Mouse (Mus musculus) liver, embryonic 14.5 days (tissue): ENCODE results near the gene Sec14l1. TPM values are rescaled to one million over a fixed set of nuclear protein-coding genes. Genes with fewer than 3 reads are reported as not detected.

ENCODE experiments used
- ATAC-seq: fragments of 200-750 bp; cut with Nextera tagmentation; 2 replicates; pipeline ENCODE4 v1.8.0; 2017; ENCODE audit warnings: moderate number of reproducible peaks, mild to moderate bottlenecking, moderate library complexity; ENCODE audit not compliant: insufficient read depth
- DNase-seq, 3 experiments: peaks; one replicate each; pipeline ENCODE4 v3.0.0-alpha.2; 2012 to 2013; ENCODE audit warnings: low read depth in 3 of 3, low spot score in 3 of 3
- H3K27ac ChIP-seq: fragments of 300-500 bp; sonication (generic); 2 replicates; pipeline ENCODE4 v1.5.1; 2014; ENCODE audit warnings: moderate library complexity, mild to moderate bottlenecking, control low read depth, inconsistent platforms
- H3K27me3 ChIP-seq: fragments of 300-500 bp; sonication (generic); 2 replicates; pipeline ENCODE4 v1.6.1; 2014; ENCODE audit warnings: mild to moderate bottlenecking, low read length, moderate library complexity; ENCODE audit not compliant: control insufficient read depth, insufficient read depth
- H3K36me3 ChIP-seq: fragments of 300-500 bp; sonication (generic); replicated peaks from 2 replicates; pipeline ENCODE4 v1.6.1; 2014; ENCODE audit warnings: low read depth; ENCODE audit not compliant: control insufficient read depth, insufficient read depth
- H3K4me1 ChIP-seq, 2 experiments: fragments of 200-500 bp in 1 of 2; fragments of 300-500 bp in 1 of 2; sonication (generic) in 1 of 2; replicated peaks; 2 replicates each; pipeline ENCODE4 v1.6.1; 2012 to 2014; ENCODE audit warnings: antibody characterized with exemption in 1 of 2, inconsistent platforms in 1 of 2, low read length in 1 of 2; ENCODE audit not compliant: control insufficient read depth in 2 of 2, insufficient read depth in 2 of 2
- H3K4me2 ChIP-seq: fragments of 300-500 bp; sonication (generic); 2 replicates; pipeline ENCODE4 v1.6.1; 2014; ENCODE audit warnings: low read depth, mild to moderate bottlenecking, control low read depth, moderate library complexity
- H3K4me3 ChIP-seq, 2 experiments: fragments of 200-500 bp in 1 of 2; fragments of 300-500 bp in 1 of 2; sonication (generic) in 1 of 2; 2 replicates each; pipeline ENCODE4 v1.5.1; 2012 to 2014; ENCODE audit warnings: low read depth in 2 of 2, low read length in 2 of 2, mild to moderate bottlenecking in 2 of 2, control low read depth in 1 of 2, inconsistent platforms in 1 of 2, moderate library complexity in 1 of 2; ENCODE audit not compliant: insufficient read depth in 1 of 2
- H3K9ac ChIP-seq: fragments of 300-500 bp; sonication (generic); replicated peaks from 2 replicates; pipeline ENCODE4 v1.6.1; 2014; ENCODE audit warnings: mild to moderate bottlenecking, control low read depth, moderate library complexity
- H3K9me3 ChIP-seq: fragments of 300-500 bp; sonication (generic); 2 replicates; pipeline ENCODE4 v1.6.1; 2016; ENCODE audit warnings: low read length, mixed read lengths; ENCODE audit not compliant: control insufficient read depth
- CTCF ChIP-seq: IDR thresholded peaks from 2 replicates; pipeline ENCODE4 v1.5.1; 2016; ENCODE audit warnings: antibody characterized with exemption, low read depth, control low read depth
- EP300 ChIP-seq: IDR thresholded peaks from 2 replicates; pipeline ENCODE4 v1.6.1; 2016; ENCODE audit warnings: antibody characterized with exemption, low read depth
- WGBS: fragments of 180-500 bp; shearing (Covaris S2); extraction: QIAGEN DNeasy Blood & Tissue Kit; methylation state at CpG from one replicate; pipeline ENCODE4 v1.1.7; 2014; ENCODE audit not compliant: insufficient replicate concordance; 5-methylcytosine and 5-hydroxymethylcytosine counted together
- polyA plus RNA-seq, 2 experiments: library from polyadenylated mRNA; depleted of rRNA in 1 of 2; stranded (reverse) in 1 of 2; unstranded in 1 of 2; fragments of >200 nt; fragmentation: Nextera tagmentation in 1 of 2; extraction: Ambion mirVana in 1 of 2; gene quantifications; 2 replicates each; pipeline versions ENCODE4 v1.2.1 to v1.2.3; 2012 to 2014

The Sec14l1 gene
- polyA plus RNA-seq, 2 experiments, result 10.5 to 13.0 TPM

DNA sequence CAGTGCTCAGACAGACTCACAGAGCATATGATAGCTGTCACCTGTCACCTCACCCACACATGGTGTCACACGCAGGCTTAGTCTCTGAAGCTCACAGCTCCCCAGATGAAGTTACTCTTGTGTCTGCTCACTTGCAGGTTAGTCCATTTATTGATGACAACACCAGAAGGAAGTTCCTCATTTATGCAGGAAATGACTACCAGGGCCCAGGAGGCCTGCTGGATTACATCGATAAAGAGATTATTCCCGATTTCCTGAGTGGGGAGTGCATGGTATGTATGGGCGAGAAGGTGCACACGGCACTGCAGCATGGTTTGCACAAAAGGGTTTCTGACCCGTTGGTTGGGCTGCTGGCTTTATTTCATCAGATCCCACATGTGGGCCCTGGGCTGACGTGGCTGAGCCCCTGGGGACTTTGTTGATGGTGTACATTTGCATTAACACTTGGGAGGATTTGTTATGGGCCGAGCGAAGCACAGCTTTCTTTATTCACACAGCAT, 35.5 kb downstream of the Sec14l1 start:
- Histone ChIP-seq H3K27me3 (no peaks in the 10 kb centered on the region), H3K4me1 (no peaks in the 10 kb centered on the region), H3K27ac (no peak overlapping the region), H3K4me3 (no peak overlapping the region), H3K4me2 (no peak overlapping the region), H3K36me3 (peaks cover 31% of the 10 kb centered on the region), H3K9ac (no peak overlapping the region), H3K9me3 (no peaks in the 10 kb centered on the region)
- TF ChIP-seq CTCF, result no peak
- no peak for TF ChIP-seq EP300
- no peak for ATAC-seq
- WGBS, result 49% methylated on average over 9 of the region's 9 CpGs
- no peak for DNase-seq

DNA sequence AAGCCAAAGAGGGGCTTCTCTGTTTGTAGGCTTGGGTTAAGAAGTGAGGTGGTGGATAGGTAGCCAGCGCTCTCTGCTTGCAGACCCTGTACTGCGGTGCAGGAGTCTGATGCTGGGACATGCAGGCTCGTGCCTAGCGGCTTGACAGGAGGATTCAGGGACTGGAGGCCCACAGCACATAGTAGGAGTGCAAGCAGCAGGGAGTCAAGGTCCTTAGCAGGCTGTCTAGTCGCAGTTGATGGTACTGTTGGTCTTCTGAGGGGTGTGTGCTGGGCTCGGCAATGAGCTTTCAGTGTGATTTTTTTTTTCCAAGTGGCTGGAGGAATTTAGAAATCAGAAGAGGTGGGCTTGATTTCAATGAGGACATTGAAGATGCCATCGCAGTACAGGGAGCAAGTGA, 36.5 kb downstream of the Sec14l1 start:
- ATAC-seq (no peak), DNase-seq (no peak)
- Histone ChIP-seq H3K4me3 (no peak overlapping the region), H3K9ac (no peak overlapping the region), H3K4me2 (no peak overlapping the region), H3K27ac (no peak overlapping the region), H3K9me3 (no peaks in the 10 kb centered on the region), H3K27me3 (no peaks in the 10 kb centered on the region), H3K4me1 (no peaks in the 10 kb centered on the region), H3K36me3 (peaks cover 28% of the 10 kb centered on the region)
- TF ChIP-seq EP300, result no peak
- TF ChIP-seq CTCF, result no peak
- WGBS, result 81% methylated on average over 7 of the region's 7 CpGs

DNA sequence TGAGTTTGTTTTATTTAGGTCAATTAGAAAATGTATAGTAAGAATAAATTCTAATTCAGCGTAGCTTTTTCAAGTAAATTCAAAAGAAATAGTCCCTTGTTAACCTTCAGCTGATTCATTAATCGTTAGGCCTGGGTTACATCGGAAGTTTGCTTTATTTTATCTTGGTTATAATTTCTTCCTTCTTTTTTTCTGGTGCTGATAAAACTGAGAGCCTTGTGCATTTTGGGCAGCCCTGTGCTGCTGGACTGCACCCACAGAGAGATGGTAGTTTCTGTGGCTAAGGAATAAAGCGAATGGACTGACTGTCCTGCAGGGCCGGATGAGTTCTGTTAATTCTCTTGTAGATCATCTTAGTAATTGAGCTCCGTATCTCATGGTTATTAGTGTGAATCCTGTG, 37.6 kb downstream of the Sec14l1 start:
- H3K27me3 ChIP-seq, result no peaks in the 10 kb centered on the region
- no peaks in the 10 kb centered on the region for H3K9me3 ChIP-seq
- no peak overlapping the region for H3K4me3 ChIP-seq
- H3K27ac ChIP-seq, result no peak overlapping the region
- TF ChIP-seq CTCF (no peak), EP300 (no peak)
- no peak overlapping the region for H3K9ac ChIP-seq
- H3K4me1 ChIP-seq, result no peaks in the 10 kb centered on the region
- H3K4me2 ChIP-seq, result no peak overlapping the region
- WGBS, result 75% methylated on average over 6 of the region's 6 CpGs
- no peak for ATAC-seq
- H3K36me3 ChIP-seq, result peaks cover 30% of the 10 kb centered on the region
- no peak for DNase-seq

DNA sequence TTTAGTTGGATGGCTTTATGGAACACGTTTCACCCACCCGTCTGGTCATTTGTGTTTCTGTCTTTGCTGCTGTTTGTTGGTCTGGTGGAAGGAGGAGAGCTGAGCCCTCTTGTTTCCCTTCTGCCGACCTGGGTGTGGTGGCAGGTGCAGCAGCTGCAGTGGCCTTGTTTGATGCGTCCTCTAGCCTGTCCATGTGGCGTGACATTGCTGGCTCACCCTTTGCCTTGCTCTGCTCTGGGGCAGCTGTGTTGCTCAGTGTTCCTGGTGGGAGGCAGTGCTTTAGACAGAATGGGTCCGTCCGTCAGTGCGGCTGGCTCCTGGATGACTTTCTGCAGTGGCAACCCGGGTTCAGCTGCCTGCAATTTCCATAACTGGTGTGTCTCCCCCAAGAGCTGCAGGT, 38.6 kb downstream of the Sec14l1 start:
- H3K36me3 ChIP-seq, result peaks cover 27% of the 10 kb centered on the region
- H3K9ac ChIP-seq, result no peak overlapping the region
- TF ChIP-seq EP300 (no peak), CTCF (no peak)
- no peaks in the 10 kb centered on the region for H3K4me1 ChIP-seq
- H3K9me3 ChIP-seq, result no peaks in the 10 kb centered on the region
- H3K27ac ChIP-seq, result no peak overlapping the region
- H3K27me3 ChIP-seq, result no peaks in the 10 kb centered on the region
- WGBS, result 75% methylated on average over 9 of the region's 9 CpGs
- no peak overlapping the region for H3K4me3 ChIP-seq
- DNase-seq, result no peak
- H3K4me2 ChIP-seq, result no peak overlapping the region
- ATAC-seq, result no peak

DNA sequence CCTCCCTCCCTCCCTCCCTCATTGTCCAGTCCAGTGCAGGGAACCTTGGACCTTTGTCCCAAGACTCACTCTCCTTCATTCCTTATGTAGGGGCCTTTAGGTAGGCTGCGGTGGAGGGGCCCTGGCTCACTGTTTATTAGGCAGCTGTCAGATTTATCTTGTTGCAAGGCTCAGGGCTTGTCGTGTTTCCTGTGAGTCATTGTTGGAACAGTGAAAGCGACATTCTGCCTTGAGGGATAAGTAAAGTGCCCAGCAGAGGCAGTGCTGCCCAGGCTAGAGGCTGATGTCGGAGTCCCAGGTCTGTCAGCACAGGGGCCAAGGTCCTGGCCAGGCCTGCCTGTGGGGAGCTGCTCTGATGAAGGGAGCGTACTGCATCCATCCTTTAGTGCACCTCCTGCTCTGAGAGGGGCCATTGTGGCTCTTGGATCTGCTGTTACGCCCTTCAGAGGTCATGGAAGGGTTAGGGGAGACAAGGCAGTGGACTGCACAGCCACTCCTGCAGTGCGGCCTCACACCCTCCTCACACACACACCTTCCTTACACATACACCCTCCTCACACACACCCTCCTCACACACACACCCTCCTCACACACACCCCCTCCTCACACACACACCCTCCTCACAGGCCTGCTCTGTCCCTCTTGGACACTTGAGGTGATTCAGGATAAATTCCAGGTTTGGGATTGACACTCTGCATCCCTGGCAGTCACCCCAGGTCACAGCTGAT, 39.3 kb downstream of the Sec14l1 start:
- H3K9ac ChIP-seq, result no peak overlapping the region
- no peaks in the 10 kb centered on the region for H3K4me1 ChIP-seq
- no peaks in the 10 kb centered on the region for H3K9me3 ChIP-seq
- H3K27me3 ChIP-seq, result no peaks in the 10 kb centered on the region
- TF ChIP-seq CTCF, result no peak
- TF ChIP-seq EP300, result no peak
- peaks cover 25% of the 10 kb centered on the region for H3K36me3 ChIP-seq
- H3K4me2 ChIP-seq, result no peak overlapping the region
- H3K4me3 ChIP-seq, result no peak overlapping the region
- 56% methylated on average over 7 of the region's 7 CpGs for WGBS
- DNase-seq (no peak), ATAC-seq (no peak)
- H3K27ac ChIP-seq, result no peak overlapping the region
